Mouse (Mus musculus) embryonic facial prominence, embryonic 14.5 days (tissue): ENCODE results near the gene Fah. TPM values are rescaled to one million over a fixed set of nuclear protein-coding genes. Genes with fewer than 3 reads are reported as not detected.

Experiments used
- ATAC-seq: fragments of 200-750 bp; cut with Nextera tagmentation; 2 replicates; pipeline ENCODE4 v1.8.0; 2017; ENCODE audit warnings: low read depth, moderate number of reproducible peaks, moderate TSS enrichment
- DNase-seq: peaks from one replicate; pipeline ENCODE4 v3.0.0-alpha.2; 2015; ENCODE audit warnings: low spot score
- H3K27ac ChIP-seq: fragments of 300-500 bp; sonication (generic); replicated peaks from 2 replicates; pipeline ENCODE4 v1.5.1; 2014; ENCODE audit warnings: low read depth, mild to moderate bottlenecking, low read length, moderate library complexity
- H3K27me3 ChIP-seq: fragments of 300-500 bp; sonication (generic); replicated peaks from 2 replicates; pipeline ENCODE4 v1.6.1; 2014; ENCODE audit warnings: low read length; ENCODE audit not compliant: control insufficient read depth, insufficient read depth
- H3K36me3 ChIP-seq: fragments of 300-500 bp; sonication (generic); 2 replicates; pipeline ENCODE4 v1.6.1; 2014; ENCODE audit warnings: low read length, mixed read lengths; ENCODE audit not compliant: control insufficient read depth, insufficient read depth
- H3K4me1 ChIP-seq: fragments of 300-500 bp; sonication (generic); 2 replicates; pipeline ENCODE4 v1.6.1; 2014; ENCODE audit warnings: antibody characterized with exemption, low read length; ENCODE audit not compliant: control insufficient read depth, insufficient read depth
- H3K4me2 ChIP-seq: fragments of 300-500 bp; sonication (generic); 2 replicates; pipeline ENCODE4 v1.6.1; 2014; ENCODE audit warnings: low read depth, mild to moderate bottlenecking, low read length, moderate library complexity, mixed read lengths
- H3K4me3 ChIP-seq: fragments of 300-500 bp; sonication (generic); 2 replicates; pipeline ENCODE4 v1.5.1; 2014; ENCODE audit warnings: low read depth, mild to moderate bottlenecking, low read length
- H3K9ac ChIP-seq: fragments of 300-500 bp; sonication (generic); 2 replicates; pipeline ENCODE4 v1.6.1; 2014; ENCODE audit warnings: low read depth, mild to moderate bottlenecking, low read length, moderate library complexity, mixed read lengths
- H3K9me3 ChIP-seq: fragments of 300-500 bp; sonication (generic); 2 replicates; pipeline ENCODE4 v1.6.1; 2016; ENCODE audit warnings: low read length; ENCODE audit not compliant: control insufficient read depth
- WGBS: fragments of 180-500 bp; shearing (Covaris S2); extraction: QIAGEN DNeasy Blood & Tissue Kit; methylation state at CpG from one replicate; pipeline ENCODE4 v1.1.7; 2014; 5-methylcytosine and 5-hydroxymethylcytosine counted together
- polyA plus RNA-seq: library from polyadenylated mRNA; unstranded; fragments of >200 nt; fragmentation: Nextera tagmentation; extraction: Ambion mirVana; gene quantifications from 2 replicates; pipeline ENCODE4 v1.2.1, GENCODE M21; 2014

The Fah gene
- polyA plus RNA-seq, 1 experiment from 2014 or later = 7.4 TPM

GRCm38 (mm10) chr7:84636939-84637338 is 30.4 kb upstream of the Fah start:
- H3K9me3 ChIP-seq = no peaks in the 10 kb centered on the region
- H3K9ac ChIP-seq = no peak overlapping the region
- H3K4me1 ChIP-seq = 0 out of 2 replicates have a peak, but pooled peaks cover 3% of the 10 kb centered on the region
- peaks cover 20% of the 10 kb centered on the region for H3K36me3 ChIP-seq
- H3K4me3 ChIP-seq = no peak overlapping the region
- DNase-seq = no peak
- no peak for ATAC-seq
- H3K27ac ChIP-seq = no peak overlapping the region
- H3K27me3 ChIP-seq = no peaks in the 10 kb centered on the region
- H3K4me2 ChIP-seq = no peak overlapping the region

- DNase-seq = no peak
- Histone ChIP-seq H3K27ac (no peak overlapping the region), H3K9me3 (no peaks in the 10 kb centered on the region), H3K36me3 (peaks cover 33% of the 10 kb centered on the region), H3K9ac (no peak overlapping the region), H3K4me1 (no peaks in the 10 kb centered on the region), H3K27me3 (no peaks in the 10 kb centered on the region), H3K4me3 (no peak overlapping the region), H3K4me2 (no peak overlapping the region)
- no peak for ATAC-seq
- WGBS = 89% methylated on average over 3 of the region's 3 CpGs
Observed at GRCm38 (mm10) chr7:84631878-84632277, 25.4 kb upstream of the Fah start.

- DNase-seq (no peak), ATAC-seq (no peak)
- Histone ChIP-seq H3K27me3 (no peaks in the 10 kb centered on the region), H3K9ac (no peak overlapping the region), H3K4me3 (no peak overlapping the region), H3K9me3 (no peaks in the 10 kb centered on the region), H3K4me1 (no peaks in the 10 kb centered on the region), H3K36me3 (peaks cover 24% of the 10 kb centered on the region), H3K4me2 (no peak overlapping the region), H3K27ac (no peak overlapping the region)
- 97% methylated on average over 4 of the region's 4 CpGs for WGBS
Observed at GRCm38 (mm10) chr7:84623718-84624117, 17.2 kb upstream of the Fah start.

- WGBS = 89% methylated on average over 3 of the region's 3 CpGs
- Histone ChIP-seq H3K4me3 (no peak overlapping the region), H3K4me1 (no peaks in the 10 kb centered on the region), H3K27me3 (no peaks in the 10 kb centered on the region), H3K36me3 (peaks cover 40% of the 10 kb centered on the region), H3K9me3 (no peaks in the 10 kb centered on the region), H3K9ac (no peak overlapping the region), H3K27ac (no peak overlapping the region), H3K4me2 (no peak overlapping the region)
- ATAC-seq (no peak), DNase-seq (no peak)
Observed at GRCm38 (mm10) chr7:84620956-84621355, 14.4 kb upstream of the Fah start.

GRCm38 (mm10) chr7:84618951-84619350 is 12.4 kb upstream of the Fah start:
- Histone ChIP-seq H3K9me3 (no peaks in the 10 kb centered on the region), H3K4me2 (no peak overlapping the region), H3K4me3 (no peak overlapping the region), H3K9ac (no peak overlapping the region), H3K27ac (no peak overlapping the region), H3K36me3 (peaks cover 28% of the 10 kb centered on the region), H3K4me1 (no peaks in the 10 kb centered on the region), H3K27me3 (no peaks in the 10 kb centered on the region)
- ATAC-seq (no peak), DNase-seq (no peak)
- WGBS = 98% methylated on average over 2 of the region's 2 CpGs

GRCm38 (mm10) chr7:84612445-84612844 is 5.9 kb upstream of the Fah start:
- Histone ChIP-seq H3K36me3 (peaks cover 6% of the 10 kb centered on the region; the same call in 1 of the 2 replicates), H3K4me3 (no peak overlapping the region), H3K4me2 (no peak overlapping the region), H3K27me3 (no peaks in the 10 kb centered on the region), H3K27ac (no peak overlapping the region), H3K9me3 (no peaks in the 10 kb centered on the region), H3K9ac (no peak overlapping the region), H3K4me1 (no peaks in the 10 kb centered on the region)
- no peak for DNase-seq
- WGBS = 90% methylated on average over 4 of the region's 4 CpGs
- ATAC-seq = no peak

- Histone ChIP-seq H3K9ac (no peak overlapping the region), H3K4me2 (no peak overlapping the region), H3K36me3 (no peaks in the 10 kb centered on the region; the same call in 1 of the 2 replicates), H3K9me3 (no peaks in the 10 kb centered on the region), H3K27me3 (no peaks in the 10 kb centered on the region), H3K27ac (no peak overlapping the region), H3K4me3 (no peak overlapping the region), H3K4me1 (no peaks in the 10 kb centered on the region)
- 83% methylated on average over 1 of the region's 1 CpGs for WGBS
- no peak for ATAC-seq
- DNase-seq = no peak
Observed at GRCm38 (mm10) chr7:84611609-84612008, 5.1 kb upstream of the Fah start.

GRCm38 (mm10) chr7:84605704-84606292 is 724 bp downstream of the Fah start:
- no peaks in the 10 kb centered on the region for H3K36me3 ChIP-seq
- peak overlapping the region; percentile 66 for H3K9ac ChIP-seq
- peak overlapping the region; percentile 97 for H3K4me2 ChIP-seq
- no peaks in the 10 kb centered on the region for H3K9me3 ChIP-seq
- peak overlapping the region; percentile 55 for H3K4me3 ChIP-seq
- H3K27ac ChIP-seq = no peak overlapping the region
- 1% methylated on average over 31 of the region's 36 CpGs for WGBS
- no peaks in the 10 kb centered on the region; the same call in 1 of the 2 replicates for H3K27me3 ChIP-seq
- peaks cover 9% of the 10 kb centered on the region; the same call in 1 of the 2 replicates for H3K4me1 ChIP-seq
- peak; percentile 79 for ATAC-seq
- peak; percentile 53 for DNase-seq

- 6% methylated on average over 19 of the region's 19 CpGs for WGBS
- Histone ChIP-seq H3K4me3 (peak overlapping the region; percentile 55), H3K27ac (no peak overlapping the region), H3K9me3 (no peaks in the 10 kb centered on the region), H3K4me2 (peak overlapping the region; percentile 97), H3K9ac (peak overlapping the region; percentile 66), H3K4me1 (peaks cover 9% of the 10 kb centered on the region; the same call in 1 of the 2 replicates), H3K27me3 (no peaks in the 10 kb centered on the region; the same call in 1 of the 2 replicates), H3K36me3 (no peaks in the 10 kb centered on the region)
- DNase-seq (peak; percentile 16), ATAC-seq (no peak)
Observed at GRCm38 (mm10) chr7:84605033-84605687, 1.4 kb downstream of the Fah start.
